Mouse (Mus musculus): Measurements from ENCODE around the gene Rpl38.

DNA sequence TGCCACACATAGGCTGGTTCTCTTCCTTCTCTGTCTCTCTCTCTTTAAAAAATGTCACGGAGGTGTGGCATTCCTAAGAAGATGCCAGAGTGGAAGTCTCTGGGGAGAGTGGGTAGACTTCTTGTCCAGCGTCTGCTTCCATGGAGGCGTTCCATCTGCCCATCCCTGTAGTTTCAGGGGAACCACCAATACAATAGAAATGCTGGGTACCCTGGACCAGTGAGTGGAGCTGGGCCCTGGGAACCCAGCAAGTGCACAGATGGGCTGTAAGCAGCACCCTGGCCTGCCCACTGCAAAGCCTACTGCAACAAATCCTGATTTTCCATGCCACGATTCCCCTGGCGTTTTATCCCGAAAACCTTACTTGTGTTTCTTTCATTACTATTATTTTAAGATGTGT is 46.2 kb downstream of the Rpl38 start:
- TF ChIP-seq POLR2A (IDR thresholded peaks at IDR 0.05; ENCODE audit: insufficient read depth, low read depth, low read length) (no peak), CTCF (IDR thresholded peaks at IDR 0.05) (no peak)
